9 mouse cellular contexts compared by ENCODE assay signal in genomic region chr8:121117906-121118305, GRCm38 (mm10). TPM values are rescaled to one million over a fixed set of nuclear protein-coding genes. Genes with fewer than 3 reads are reported as not detected.
DNase-seq lines count a peak whose midpoint lies in the region; ATAC-seq and TF ChIP-seq lines count a peak whose summit lies in the region.
"Had no signal": no experiment of that assay in that cellular context is flagged by ENCODE, and none has a peak within 500 bp of the region (broad histone marks: within the 10 kb centered on the region; RNA-seq: fewer than 3 reads in every experiment).

No protein-coding gene starts in this region.

- no peaks in the 10 kb centered on the region for H3K9me3 ChIP-seq in kidney, postnatal 0 days (replicated peaks; ENCODE audit: low read length)
- H3K9me3 ChIP-seq in embryonic facial prominence, embryonic 10.5 days, result no peaks in the 10 kb centered on the region
- H3K9me3 ChIP-seq in hindbrain, embryonic 13.5 days, result peaks cover 7% of the 10 kb centered on the region; the same call in 1 of the 2 replicates

- H3K27me3 ChIP-seq in kidney, postnatal 0 days (ENCODE audit: insufficient read depth, low read length), result peaks cover 8% of the 10 kb centered on the region
- H3K27me3 ChIP-seq in embryonic facial prominence, embryonic 10.5 days (replicated peaks; ENCODE audit: low read depth, poor library complexity, severe bottlenecking), result peaks cover 99% of the 10 kb centered on the region
- peaks cover 99% of the 10 kb centered on the region for H3K27me3 ChIP-seq in hindbrain, embryonic 13.5 days
- no peaks in the 10 kb centered on the region for H3K27me3 ChIP-seq in myocyte (ENCODE audit: control insufficient read depth, insufficient read depth, insufficient read length)

- H3K79me2 ChIP-seq in myocyte (ENCODE audit: control insufficient read depth, insufficient read depth), result peaks cover 39% of the 10 kb centered on the region

- H3K36me3 ChIP-seq in kidney, postnatal 0 days (ENCODE audit: insufficient read depth, low read length), result peaks cover 17% of the 10 kb centered on the region
- peaks cover 17% of the 10 kb centered on the region for H3K36me3 ChIP-seq in embryonic facial prominence, embryonic 10.5 days (replicated peaks)
- no peaks in the 10 kb centered on the region for H3K36me3 ChIP-seq in hindbrain, embryonic 13.5 days
- no peaks in the 10 kb centered on the region for H3K36me3 ChIP-seq in myocyte (ENCODE audit: control insufficient read depth, insufficient read depth)

- H3K4me1 ChIP-seq in kidney, postnatal 0 days (replicated peaks; ENCODE audit: insufficient read depth, low read length), result 0 out of 2 replicates have a peak, but pooled peaks cover 13% of the 10 kb centered on the region
- peaks cover 75% of the 10 kb centered on the region for H3K4me1 ChIP-seq in embryonic facial prominence, embryonic 10.5 days
- H3K4me1 ChIP-seq in hindbrain, embryonic 13.5 days (replicated peaks), result peaks cover 17% of the 10 kb centered on the region

- H3ac ChIP-seq in myocyte (ENCODE audit: control insufficient read depth, insufficient read length), result peak overlapping the region; percentile 78

- no peak for TF ChIP-seq CTCF in kidney, postnatal 0 days (IDR thresholded peaks at IDR 0.05; ENCODE audit: low read depth)
- no peak for TF ChIP-seq CTCF in layer of hippocampus, adult 2 months (conservative IDR thresholded peaks at IDR 0.05)

- peak overlapping the region; percentile 71 for H3K4me2 ChIP-seq in kidney, postnatal 0 days (ENCODE audit: low read length)
- H3K4me2 ChIP-seq in hindbrain, embryonic 13.5 days, result peak overlapping the region; percentile 33
- peak overlapping the region; percentile 98 for H3K4me2 ChIP-seq in myocyte (ENCODE audit: low read depth)

- H3K4me3 ChIP-seq in kidney, postnatal 0 days (replicated peaks; ENCODE audit: low read depth, low read length), result peak overlapping the region; percentile 86
- peak overlapping the region; percentile 77 for H3K4me3 ChIP-seq in embryonic facial prominence, embryonic 10.5 days
- peak overlapping the region; percentile 39 for H3K4me3 ChIP-seq in hindbrain, embryonic 13.5 days
- H3K4me3 ChIP-seq in myocyte, result peak overlapping the region; percentile 82
- no peak overlapping the region for H3K4me3 ChIP-seq in layer of hippocampus, adult 2 months

- no peak for ATAC-seq in kidney, postnatal 0 days (replicated peaks; ENCODE audit: low FRiP score, low read depth)
- no peak for ATAC-seq in hindbrain, embryonic 13.5 days (ENCODE audit: low FRiP score)

- peak overlapping the region; percentile 96 for H3K27ac ChIP-seq in kidney, postnatal 0 days
- H3K27ac ChIP-seq in embryonic facial prominence, embryonic 10.5 days (replicated peaks), result peak overlapping the region; percentile 87
- no peak overlapping the region; the same call in 1 of the 2 replicates for H3K27ac ChIP-seq in hindbrain, embryonic 13.5 days
- H3K27ac ChIP-seq in layer of hippocampus, adult 2 months, result no peak overlapping the region

- H3K9ac ChIP-seq in kidney, postnatal 0 days (ENCODE audit: low read depth, low read length), result peak overlapping the region; percentile 94
- H3K9ac ChIP-seq in hindbrain, embryonic 13.5 days, result peak overlapping the region; percentile 56; the same call in 1 of the 2 replicates

- TF ChIP-seq POLR2A in myocyte (IDR thresholded peaks at IDR 0.05; ENCODE audit: insufficient read length, low read depth), result no peak

- WGBS in kidney, postnatal 0 days, result under 1% methylated on average over 28 of the region's 28 CpGs
- WGBS in embryonic facial prominence, embryonic 10.5 days, result 1% methylated on average over 28 of the region's 28 CpGs
- 0% methylated on average over 28 of the region's 28 CpGs for WGBS in hindbrain, embryonic 13.5 days

- DNase-seq in kidney, postnatal 0 days (ENCODE audit: low spot score), result peak; percentile 29
- DNase-seq in kidney, adult 8-10 months, result no peak
- DNase-seq in embryonic facial prominence, embryonic 10.5 days (ENCODE audit: low spot score), result peak; percentile 60
- no peak for DNase-seq in urinary bladder, postnatal 4 days (ENCODE audit: low spot score in 2 of 2)
- no peak for DNase-seq in layer of hippocampus, adult 2 months (ENCODE audit: low spot score in 2 of 2)
- no peak for DNase-seq in ovary, postnatal 14 days (ENCODE audit: low spot score)
- DNase-seq: cerebellum, adult 2 months had no signal

TF ChIP-seq in myocyte, 11 proteins besides CTCF, POLR2A, EP300 and RAD21:
- TF ChIP-seq CEBPB (IDR thresholded peaks at IDR 0.05; ENCODE audit: insufficient read depth, poor library complexity, severe bottlenecking) (no peak), USF1 (IDR thresholded peaks at IDR 0.05; ENCODE audit: low read depth) (no peak), MYOD1 (IDR thresholded peaks at IDR 0.05; ENCODE audit: control insufficient read depth in 1 of 3, insufficient read length in 2 of 3, low read depth in 2 of 3) (no peak), E2F4 (IDR thresholded peaks at IDR 0.05; ENCODE audit: insufficient read depth) (no peak), TCF12 (IDR thresholded peaks at IDR 0.05; ENCODE audit: insufficient read depth, poor library complexity, severe bottlenecking) (no peak), REST (IDR thresholded peaks at IDR 0.05; ENCODE audit: insufficient read depth, insufficient read length) (no peak), POLR2AphosphoS2 (IDR thresholded peaks at IDR 0.05; ENCODE audit: insufficient read length, low read depth) (no peak), MAX (IDR thresholded peaks at IDR 0.05; ENCODE audit: low read depth) (no peak), SRF (IDR thresholded peaks at IDR 0.05; ENCODE audit: control insufficient read depth, insufficient read length, low read depth) (no peak), TCF3 (IDR thresholded peaks at IDR 0.05; ENCODE audit: insufficient read length, low read depth) (no peak), MYOG (IDR thresholded peaks at IDR 0.05; ENCODE audit: control insufficient read depth in 1 of 3, insufficient read depth in 1 of 3, insufficient read length in 2 of 3, low read depth in 2 of 3) (no peak)
TF ChIP-seq in myocyte: peak in this region for 0.

RNA-seq across cellular contexts. Expression of gene Foxc2, which starts 1.9 kb away (rescaled TPM):
- 33.0 and 42.5 TPM in 2 replicates for polyA plus RNA-seq in kidney, postnatal 0 days (2015; fragmentation: Nextera tagmentation; extraction: Ambion mirVana)
- polyA plus RNA-seq in embryonic facial prominence, embryonic 10.5 days (2016; fragmentation: Nextera tagmentation; extraction: Ambion mirVana), result 11.7 and 15.2 TPM in 2 replicates
- 2.8 and 4.1 TPM in 2 replicates for polyA plus RNA-seq in hindbrain, embryonic 13.5 days (2015; fragmentation: Nextera tagmentation; extraction: Ambion mirVana)
- 7.3 TPM for polyA plus RNA-seq in myocyte (2012; fragmentation: generic; extraction: Trizol)
- 1 to 10 TPM; 1.0 to 1.1 TPM for total RNA-seq in layer of hippocampus, adult 2 months (2021)

RNA-seq across cellular contexts. Expression of gene Mthfsd, which starts 9.7 kb away (rescaled TPM):
- polyA plus RNA-seq in kidney, postnatal 0 days (2015; fragmentation: Nextera tagmentation; extraction: Ambion mirVana), result 56.0 and 60.3 TPM in 2 replicates
- 68.2 and 72.3 TPM in 2 replicates for polyA plus RNA-seq in embryonic facial prominence, embryonic 10.5 days (2016; fragmentation: Nextera tagmentation; extraction: Ambion mirVana)
- 53.8 and 54.1 TPM in 2 replicates for polyA plus RNA-seq in hindbrain, embryonic 13.5 days (2015; fragmentation: Nextera tagmentation; extraction: Ambion mirVana)
- 22.3 TPM for polyA plus RNA-seq in myocyte (2012; fragmentation: generic; extraction: Trizol)
- total RNA-seq in layer of hippocampus, adult 2 months (2021), result 10 to 100 TPM; 38.8 to 46.1 TPM

RNA-seq across cellular contexts. Expression of gene Foxl1, which starts 9.8 kb away (rescaled TPM):
- 6.4 and 8.3 TPM in 2 replicates for polyA plus RNA-seq in kidney, postnatal 0 days (2015; fragmentation: Nextera tagmentation; extraction: Ambion mirVana)
- 2.8 and 4.6 TPM in 2 replicates for polyA plus RNA-seq in embryonic facial prominence, embryonic 10.5 days (2016; fragmentation: Nextera tagmentation; extraction: Ambion mirVana)
- polyA plus RNA-seq in hindbrain, embryonic 13.5 days (2015; fragmentation: Nextera tagmentation; extraction: Ambion mirVana), result 0.16 and 0.27 TPM in 2 replicates
- polyA plus RNA-seq in myocyte (2012; fragmentation: generic; extraction: Trizol), result 2.6 TPM
- under 1 TPM in 1 of 2 experiments, not detected in 1; 0.13 TPM for total RNA-seq in layer of hippocampus, adult 2 months (2021)
- polyA plus RNA-seq: cerebellum, adult 2 months had no signal

RNA-seq across cellular contexts. Expression of gene Foxf1, which starts 33.7 kb away (rescaled TPM):
- 0.37 and 1.1 TPM in 2 replicates for polyA plus RNA-seq in kidney, postnatal 0 days (2015; fragmentation: Nextera tagmentation; extraction: Ambion mirVana)
- polyA plus RNA-seq in embryonic facial prominence, embryonic 10.5 days (2016; fragmentation: Nextera tagmentation; extraction: Ambion mirVana), result 28.8 and 30.1 TPM in 2 replicates
- polyA plus RNA-seq in hindbrain, embryonic 13.5 days (2015; fragmentation: Nextera tagmentation; extraction: Ambion mirVana), result 0.96 and 1.3 TPM in 2 replicates
- not detected for polyA plus RNA-seq in myocyte (2012; fragmentation: generic; extraction: Trizol)
- under 1 TPM; 0.49 to 0.71 TPM for total RNA-seq in layer of hippocampus, adult 2 months (2021)

Comparison
In these comparisons a context has a peak if more than half of its experiments do, and no peak if none do; other contexts are left out.
1. DNase-seq: peak in kidney, postnatal 0 days (single experiment) and embryonic facial prominence, embryonic 10.5 days (single experiment); none in kidney, adult 8-10 months (0 of 2), urinary bladder, postnatal 4 days (0 of 2), layer of hippocampus, adult 2 months (0 of 2) and ovary, postnatal 14 days (single experiment).
2. H3K27ac ChIP-seq: peak in kidney, postnatal 0 days (single experiment) and embryonic facial prominence, embryonic 10.5 days (single experiment); none in hindbrain, embryonic 13.5 days (single experiment) and layer of hippocampus, adult 2 months (single experiment).
3. H3K4me2 ChIP-seq: peak in every context shown above with its lines; median percentile 98 in myocyte; 71 in kidney, postnatal 0 days; 33 in hindbrain, embryonic 13.5 days.